Mouse (Mus musculus) layer of hippocampus, adult 18-20 months (tissue): ENCODE data around the gene Leng8. TPM values are rescaled to one million over a fixed set of nuclear protein-coding genes. Genes with fewer than 3 reads are reported as not detected.

Source experiments
- total RNA-seq, 2 experiments: library from RNA; stranded (reverse); gene quantifications; 2 replicates each; pipeline ENCODE4 v1.2.3; 2021

The Leng8 gene
- total RNA-seq, 2 experiments from 2014 or later = 139 to 159 TPM

Other genes starting within 250 kb of the Leng8 start
- not detected for gene Gm14548, start 238.9 kb upstream of the Leng8 start, total RNA-seq
- gene Lilra6, start 221.5 kb upstream of the Leng8 start, total RNA-seq = not detected
- 1 to 10 TPM; 4.9 to 7.1 TPM for gene Lair1, start 73.8 kb upstream of the Leng8 start, total RNA-seq
- 100 to 1,000 TPM; 572 to 597 TPM for gene Ttyh1, start 17.6 kb upstream of the Leng8 start, total RNA-seq
- 1 to 10 TPM; 5.1 to 5.9 TPM for gene Leng9, start 13.3 kb downstream of the Leng8 start, total RNA-seq
- 1 to 10 TPM; 1.3 to 1.9 TPM for gene Cdc42ep5, start 27.8 kb downstream of the Leng8 start, total RNA-seq
- under 1 TPM in 1 of 2 experiments, not detected in 1; 0.20 TPM for gene Lilra5, start 100.7 kb downstream of the Leng8 start, total RNA-seq
- not detected for gene Ncr1, start 200.7 kb downstream of the Leng8 start, total RNA-seq